Mouse (Mus musculus): Measurements from ENCODE around the gene Klk1b3.

DNA sequence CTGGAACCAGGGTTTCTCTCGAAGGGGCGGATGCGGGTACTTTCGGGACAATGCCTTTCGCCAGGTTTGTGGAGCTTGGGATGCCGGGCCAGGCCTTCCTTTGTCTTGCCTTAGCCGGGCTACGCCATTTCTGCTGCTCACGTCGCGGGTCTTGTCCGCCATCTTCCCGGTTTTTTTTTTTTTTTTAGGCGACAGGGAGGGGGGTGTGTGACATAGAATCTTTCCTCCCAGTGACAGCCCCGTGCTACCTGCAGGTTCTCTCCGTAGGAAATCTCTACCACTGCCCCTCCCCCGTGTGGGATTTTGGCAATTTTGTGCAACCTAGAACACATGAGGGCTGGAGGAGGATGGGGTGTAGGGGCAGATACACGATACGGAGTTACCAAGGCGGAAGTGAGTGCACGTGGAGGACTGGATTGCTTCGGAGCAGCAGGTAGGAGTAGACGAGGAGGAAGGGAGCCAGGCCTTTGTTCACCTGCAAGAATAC, 49.0 kb downstream of the Klk1b3 start:
- TF ChIP-seq CTCF (IDR thresholded peaks at IDR 0.05; ENCODE audit: low read depth) (no peak), EP300 (IDR thresholded peaks at IDR 0.05; ENCODE audit: low read depth) (no peak)

Measured in heart, postnatal 0 days (tissue).